Mouse (Mus musculus) neural tube, embryonic 12.5 days (tissue): ENCODE measurements at regions not wholly inside any gene's neighbourhood (a gene's known extent, or its start where the extent isn't known, plus 50 kb on each side); places are given as distances from the start of the nearest gene placed in this dataset.

ENCODE experiments used
- ATAC-seq: fragments of 200-750 bp; cut with Nextera tagmentation; 2 replicates; pipeline ENCODE4 v1.8.0; 2017; ENCODE audit warnings: low read depth, mild to moderate bottlenecking, moderate TSS enrichment, moderate library complexity; ENCODE audit not compliant: low FRiP score
- H3K27ac ChIP-seq: fragments of 300-500 bp; sonication (generic); 2 replicates; pipeline ENCODE4 v1.5.1; 2016
- H3K27me3 ChIP-seq: fragments of 300-500 bp; sonication (generic); replicated peaks from 2 replicates; pipeline ENCODE4 v1.6.1; 2016; ENCODE audit warnings: mild to moderate bottlenecking
- H3K36me3 ChIP-seq: fragments of 300-500 bp; sonication (generic); 2 replicates; pipeline ENCODE4 v1.6.1; 2016; ENCODE audit warnings: mild to moderate bottlenecking
- H3K4me1 ChIP-seq: fragments of 300-500 bp; sonication (generic); 2 replicates; pipeline ENCODE4 v1.6.1; 2016
- H3K4me2 ChIP-seq: fragments of 300-500 bp; sonication (generic); replicated peaks from 2 replicates; pipeline ENCODE4 v1.6.1; 2016; ENCODE audit warnings: mild to moderate bottlenecking
- H3K4me3 ChIP-seq: fragments of 300-500 bp; sonication (generic); 2 replicates; pipeline ENCODE4 v1.5.1; 2016
- H3K9ac ChIP-seq: fragments of 300-500 bp; sonication (generic); 2 replicates; pipeline ENCODE4 v1.6.1; 2016; ENCODE audit warnings: mild to moderate bottlenecking
- H3K9me3 ChIP-seq: fragments of 300-500 bp; sonication (generic); 2 replicates; pipeline ENCODE4 v1.6.1; 2016; ENCODE audit warnings: mild to moderate bottlenecking
- WGBS: fragments of 180-500 bp; shearing (Covaris S2); methylation state at CpG from one replicate; pipeline ENCODE4 v1.1.7; 2016; 5-methylcytosine and 5-hydroxymethylcytosine counted together

DNA sequence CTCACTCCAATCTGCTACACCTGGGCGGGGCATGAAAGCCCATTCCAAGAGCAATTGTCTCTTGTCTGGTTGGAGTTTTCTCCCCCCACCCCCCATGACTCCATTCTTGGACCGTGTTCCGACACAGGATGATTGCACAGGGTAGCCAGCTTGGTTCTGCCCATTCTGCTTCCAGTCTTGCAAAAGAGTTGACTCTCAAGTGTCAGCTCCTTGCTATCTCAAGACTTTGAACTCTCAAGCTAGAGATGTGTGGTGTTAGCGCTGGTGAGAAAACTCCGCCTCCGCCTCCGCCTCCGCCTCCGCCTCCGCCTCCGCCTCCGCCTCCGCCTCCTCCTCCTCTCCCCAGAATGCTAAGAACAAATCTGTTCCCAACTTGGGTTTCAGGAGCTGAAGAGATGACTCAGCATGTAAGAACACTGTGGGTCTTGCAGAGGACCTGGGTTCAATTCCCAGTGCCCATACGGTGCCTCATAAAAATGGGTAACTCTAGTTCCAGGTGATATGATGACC is 135.1 kb downstream of the Bcat1 start:
- ATAC-seq, result no peak

DNA sequence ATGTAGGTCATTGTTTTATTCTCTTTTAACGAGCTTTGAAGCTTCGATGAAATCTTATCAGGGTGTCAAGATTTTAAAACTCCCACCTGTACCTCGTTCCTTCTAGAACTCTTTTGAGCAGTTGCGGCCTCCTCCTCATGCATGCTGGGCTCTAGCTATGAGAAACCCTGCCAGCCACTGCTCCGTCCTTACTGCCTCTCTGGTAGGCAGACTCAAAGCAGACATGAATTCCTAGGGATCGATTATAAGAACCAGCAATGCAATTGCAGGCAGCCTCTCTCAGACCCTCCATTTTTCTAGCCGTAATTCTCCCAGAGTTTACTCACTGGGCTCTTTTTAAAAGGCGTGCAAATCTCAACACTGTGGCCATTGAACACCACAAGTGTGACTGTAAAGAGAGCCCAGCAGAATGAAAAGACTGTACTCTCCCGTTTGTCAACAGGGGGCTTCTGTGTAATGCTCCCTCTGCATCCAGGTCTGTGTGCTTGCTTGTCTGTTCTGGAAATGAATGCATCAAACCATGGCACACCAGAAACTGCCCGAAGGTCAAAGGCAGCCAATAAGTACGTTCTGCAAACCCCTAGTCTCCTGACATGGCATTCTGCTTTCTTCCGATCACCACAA is 137.3 kb downstream of the Bcat1 start:
- no peaks in the 10 kb centered on the region for H3K36me3 ChIP-seq
- no peak overlapping the region for H3K27ac ChIP-seq
- H3K4me2 ChIP-seq, result no peak overlapping the region
- WGBS, result 57% methylated on average over 12 of the region's 12 CpGs
- no peaks in the 10 kb centered on the region for H3K9me3 ChIP-seq
- H3K4me1 ChIP-seq, result 0 out of 2 replicates have a peak, but pooled peaks cover 4% of the 10 kb centered on the region
- H3K4me3 ChIP-seq, result no peak overlapping the region
- peak; percentile 70 for ATAC-seq
- no peaks in the 10 kb centered on the region for H3K27me3 ChIP-seq
- H3K9ac ChIP-seq, result no peak overlapping the region

More for the DNA sequence above, 135.1 kb downstream of the Bcat1 start:
- H3K27me3 ChIP-seq, result no peaks in the 10 kb centered on the region
- no peak overlapping the region for H3K27ac ChIP-seq
- H3K4me3 ChIP-seq, result no peak overlapping the region
- no peak overlapping the region for H3K9ac ChIP-seq
- H3K4me2 ChIP-seq, result no peak overlapping the region
- H3K9me3 ChIP-seq, result no peaks in the 10 kb centered on the region
- WGBS, result 93% methylated on average over 14 of the region's 14 CpGs
- H3K4me1 ChIP-seq, result peaks cover 20% of the 10 kb centered on the region
- H3K36me3 ChIP-seq, result no peaks in the 10 kb centered on the region

DNA sequence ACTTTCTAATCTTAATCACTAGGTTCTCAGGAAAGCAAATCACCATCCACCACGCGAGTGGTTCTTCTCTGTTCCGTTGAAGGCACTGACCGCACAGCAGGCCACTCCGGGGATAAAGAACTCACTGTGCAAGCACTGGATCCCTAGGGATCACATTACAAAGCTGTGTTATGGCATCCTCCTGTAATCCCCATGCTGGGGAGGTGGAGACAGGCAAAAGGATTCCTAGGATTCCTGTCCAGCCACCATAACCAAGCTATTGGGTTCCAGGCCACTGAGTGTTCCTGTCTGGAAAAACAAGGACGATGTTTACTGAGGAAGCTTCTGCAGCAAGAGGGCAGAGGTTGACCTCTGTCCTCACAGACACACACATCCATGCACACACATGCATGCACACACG is 138.8 kb downstream of the Bcat1 start:
- 58% methylated on average over 7 of the region's 7 CpGs for WGBS
- no peak for ATAC-seq
- no peak overlapping the region for H3K9ac ChIP-seq
- no peak overlapping the region for H3K4me2 ChIP-seq
- H3K27me3 ChIP-seq, result no peaks in the 10 kb centered on the region
- H3K4me3 ChIP-seq, result no peak overlapping the region
- peaks cover 6% of the 10 kb centered on the region; the same call in 1 of the 2 replicates for H3K9me3 ChIP-seq
- 0 out of 2 replicates have a peak, but pooled peaks cover 4% of the 10 kb centered on the region for H3K4me1 ChIP-seq
- no peaks in the 10 kb centered on the region for H3K36me3 ChIP-seq
- no peak overlapping the region for H3K27ac ChIP-seq

DNA sequence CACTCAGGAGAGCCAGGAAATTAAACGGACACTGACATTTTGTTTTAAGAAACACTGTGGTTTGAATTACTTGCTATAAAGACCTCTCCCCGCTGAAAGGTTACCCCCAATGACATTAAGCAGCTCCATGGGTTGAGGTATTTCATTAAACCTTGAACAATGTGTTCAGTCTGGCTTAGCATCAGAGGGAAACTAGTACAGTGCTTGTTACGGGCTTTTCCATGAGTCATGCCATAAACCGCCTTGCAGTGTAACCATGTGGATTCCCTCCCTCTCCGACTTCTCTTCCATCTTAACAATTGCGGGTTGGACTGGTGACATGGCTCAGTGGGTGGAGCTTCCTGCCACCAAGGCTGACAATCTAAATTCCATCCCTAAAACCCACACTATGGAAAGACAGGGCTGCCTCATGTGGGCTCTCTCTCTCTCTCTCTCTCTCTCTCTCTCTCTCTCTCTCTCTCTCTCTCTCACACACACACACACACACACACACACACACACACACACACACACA is 142.2 kb downstream of the Bcat1 start:
- Histone ChIP-seq H3K27me3 (no peaks in the 10 kb centered on the region), H3K27ac (no peak overlapping the region), H3K36me3 (no peaks in the 10 kb centered on the region), H3K4me3 (no peak overlapping the region), H3K4me2 (no peak overlapping the region), H3K9me3 (peaks cover 7% of the 10 kb centered on the region; the same call in 1 of the 2 replicates), H3K9ac (no peak overlapping the region), H3K4me1 (0 out of 2 replicates have a peak, but pooled peaks cover 4% of the 10 kb centered on the region)
- no peak for ATAC-seq
- WGBS, result 84% methylated on average over 6 of the region's 6 CpGs

DNA sequence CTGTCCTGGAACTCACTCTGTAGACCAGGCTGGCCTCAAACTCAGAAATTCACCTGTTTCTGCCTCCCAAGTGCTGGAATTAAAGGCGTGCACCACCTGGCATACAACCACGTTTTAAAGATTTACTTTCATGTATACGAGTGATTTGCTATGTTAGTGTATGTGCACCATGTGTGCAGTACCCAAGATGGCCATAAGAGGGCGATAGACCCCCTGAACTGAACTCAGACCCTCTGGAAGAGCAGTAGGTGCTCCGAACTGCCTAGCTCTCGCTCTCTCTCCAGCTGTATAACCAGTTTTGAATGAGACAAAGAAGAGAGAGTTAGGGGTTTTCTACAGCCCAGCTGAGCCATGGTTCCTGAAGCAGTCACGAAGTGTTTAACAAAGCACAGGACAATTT is 143.6 kb downstream of the Bcat1 start:
- Histone ChIP-seq H3K9me3 (peaks cover 7% of the 10 kb centered on the region; the same call in 1 of the 2 replicates), H3K9ac (no peak overlapping the region), H3K4me3 (no peak overlapping the region), H3K4me1 (no peaks in the 10 kb centered on the region), H3K4me2 (no peak overlapping the region), H3K36me3 (no peaks in the 10 kb centered on the region), H3K27me3 (no peaks in the 10 kb centered on the region), H3K27ac (no peak overlapping the region)
- 82% methylated on average over 7 of the region's 7 CpGs for WGBS
- no peak for ATAC-seq

DNA sequence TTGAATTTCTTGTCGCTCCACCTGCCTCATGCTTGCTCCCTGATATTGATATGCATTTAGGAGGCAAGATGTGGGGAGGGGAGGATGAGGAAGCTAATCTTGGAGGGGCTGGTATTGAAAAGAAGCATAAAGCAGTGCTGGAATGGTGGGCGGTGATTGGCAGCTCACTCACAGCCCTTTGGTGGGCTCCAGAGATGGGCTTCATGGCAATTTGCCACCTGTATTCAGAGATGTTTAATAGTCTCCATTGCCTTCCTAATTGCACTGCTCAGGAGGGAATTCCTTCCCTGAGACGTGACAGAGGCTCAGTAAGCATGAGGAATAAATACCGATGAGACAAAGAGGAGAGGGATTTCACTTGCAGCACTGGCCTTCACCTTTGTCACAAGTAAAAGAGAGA is 146.0 kb downstream of the Bcat1 start:
- Histone ChIP-seq H3K27ac (no peak overlapping the region), H3K9ac (no peak overlapping the region), H3K27me3 (no peaks in the 10 kb centered on the region), H3K4me3 (no peak overlapping the region), H3K4me1 (no peaks in the 10 kb centered on the region), H3K36me3 (no peaks in the 10 kb centered on the region), H3K9me3 (peaks cover 7% of the 10 kb centered on the region; the same call in 1 of the 2 replicates), H3K4me2 (no peak overlapping the region)
- WGBS, result 57% methylated on average over 4 of the region's 4 CpGs
- no peak for ATAC-seq

DNA sequence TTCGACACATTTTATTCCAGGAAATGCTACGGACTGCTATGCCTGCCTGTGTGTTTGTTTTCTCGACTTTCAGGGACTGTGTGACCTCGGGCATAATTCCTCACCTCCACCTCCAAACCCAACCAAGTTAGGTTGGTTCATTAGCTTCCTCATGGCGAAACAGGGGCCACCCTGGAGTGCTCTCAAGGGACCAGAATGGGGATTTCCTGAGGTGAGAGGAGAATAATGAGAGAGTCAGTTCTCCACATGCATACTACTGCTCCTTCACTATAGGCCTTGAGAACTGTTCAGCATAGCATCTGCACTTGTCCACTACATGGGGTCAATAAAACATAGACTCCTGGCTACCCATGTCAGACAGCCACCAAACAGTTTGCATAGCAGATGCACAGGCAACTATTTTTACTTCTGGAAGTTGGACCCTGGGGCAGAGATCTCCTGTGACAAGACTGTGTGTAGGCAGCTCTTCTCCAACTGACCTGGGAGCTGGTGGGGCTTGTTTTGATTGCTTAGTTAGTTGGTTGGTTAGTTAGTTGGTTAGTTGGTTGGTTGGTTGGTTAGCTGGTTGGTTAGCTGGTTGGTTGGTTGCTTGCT is 146.6 kb downstream of the Bcat1 start:
- Histone ChIP-seq H3K9ac (no peak overlapping the region), H3K27ac (no peak overlapping the region), H3K27me3 (no peaks in the 10 kb centered on the region), H3K4me2 (no peak overlapping the region), H3K4me3 (no peak overlapping the region), H3K9me3 (peaks cover 7% of the 10 kb centered on the region; the same call in 1 of the 2 replicates), H3K36me3 (no peaks in the 10 kb centered on the region), H3K4me1 (no peaks in the 10 kb centered on the region)
- WGBS, result 85% methylated on average over 5 of the region's 5 CpGs
- no peak for ATAC-seq

DNA sequence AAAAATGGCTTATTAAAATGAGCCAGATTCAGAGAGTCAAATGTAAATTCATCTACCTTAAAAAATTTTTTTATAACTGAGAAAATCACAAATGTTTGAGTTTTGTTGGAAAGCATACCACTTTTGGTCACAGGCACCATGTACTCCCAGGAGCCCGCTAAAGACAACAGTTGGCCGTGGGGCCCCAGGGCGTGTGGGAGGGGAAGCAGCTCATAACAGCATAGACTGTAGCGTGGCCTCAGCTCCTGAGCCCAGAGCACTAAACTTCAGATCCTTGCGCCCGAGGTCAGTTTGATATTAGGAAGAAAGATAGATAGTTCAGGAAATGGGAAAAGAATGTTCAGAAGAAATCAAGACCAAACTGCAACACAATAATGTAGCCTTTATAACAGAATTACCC is 145.8 kb upstream of the Sox5 start:
- no peak overlapping the region for H3K4me2 ChIP-seq
- H3K27ac ChIP-seq, result no peak overlapping the region
- H3K36me3 ChIP-seq, result no peaks in the 10 kb centered on the region
- no peaks in the 10 kb centered on the region for H3K27me3 ChIP-seq
- no peaks in the 10 kb centered on the region for H3K4me1 ChIP-seq
- no peak overlapping the region for H3K4me3 ChIP-seq
- H3K9ac ChIP-seq, result no peak overlapping the region
- 73% methylated on average over 6 of the region's 6 CpGs for WGBS
- no peak for ATAC-seq
- peaks cover 4% of the 10 kb centered on the region; the same call in 1 of the 2 replicates for H3K9me3 ChIP-seq

DNA sequence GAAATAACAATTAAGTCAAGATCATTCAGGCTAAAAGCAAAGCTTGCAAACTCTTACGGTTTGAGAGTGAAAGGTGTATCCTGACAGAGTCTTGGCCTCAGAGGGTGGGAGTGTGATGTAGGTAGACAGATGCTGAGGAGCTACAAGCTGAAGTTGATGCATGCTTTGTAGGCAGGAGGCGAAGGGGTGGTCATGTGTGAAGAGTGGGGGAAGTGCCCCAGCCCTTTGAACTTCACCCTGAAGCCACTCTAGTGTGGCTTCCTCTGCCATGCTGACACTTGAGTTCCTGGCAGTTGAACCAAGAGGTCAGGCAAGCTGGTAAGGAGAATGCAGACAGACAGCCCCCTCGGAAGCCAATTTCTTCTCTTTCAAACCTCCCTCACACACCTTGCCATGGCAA is 141.0 kb upstream of the Sox5 start:
- Histone ChIP-seq H3K4me1 (no peaks in the 10 kb centered on the region), H3K4me2 (no peak overlapping the region), H3K9me3 (no peaks in the 10 kb centered on the region), H3K27me3 (no peaks in the 10 kb centered on the region), H3K36me3 (no peaks in the 10 kb centered on the region), H3K4me3 (no peak overlapping the region), H3K27ac (no peak overlapping the region), H3K9ac (no peak overlapping the region)
- 89% methylated on average over 3 of the region's 3 CpGs for WGBS
- ATAC-seq, result no peak

DNA sequence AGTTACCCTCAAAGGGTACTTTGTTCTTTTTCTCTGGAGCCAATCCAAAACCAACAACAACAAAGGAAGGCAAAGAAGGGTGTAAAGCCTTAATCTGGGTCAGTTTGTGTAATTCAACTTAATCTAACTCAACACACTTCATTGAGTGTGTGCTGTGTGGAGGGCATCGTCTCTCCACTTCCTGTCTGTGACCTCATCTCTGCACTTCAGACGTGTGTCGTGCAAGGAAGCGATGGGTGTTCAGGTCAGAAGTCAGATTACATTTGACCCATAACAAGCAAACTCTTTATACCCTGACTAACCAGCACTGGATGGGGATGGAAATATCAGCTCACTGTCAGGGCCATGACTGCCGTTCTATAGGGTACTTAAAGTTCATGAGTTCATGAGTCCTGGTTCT is 138.0 kb upstream of the Sox5 start:
- no peak overlapping the region for H3K27ac ChIP-seq
- no peaks in the 10 kb centered on the region for H3K9me3 ChIP-seq
- H3K4me3 ChIP-seq, result no peak overlapping the region
- no peak overlapping the region for H3K4me2 ChIP-seq
- 54% methylated on average over 5 of the region's 5 CpGs for WGBS
- no peaks in the 10 kb centered on the region for H3K4me1 ChIP-seq
- no peaks in the 10 kb centered on the region for H3K27me3 ChIP-seq
- H3K9ac ChIP-seq, result no peak overlapping the region
- no peak for ATAC-seq
- no peaks in the 10 kb centered on the region for H3K36me3 ChIP-seq

DNA sequence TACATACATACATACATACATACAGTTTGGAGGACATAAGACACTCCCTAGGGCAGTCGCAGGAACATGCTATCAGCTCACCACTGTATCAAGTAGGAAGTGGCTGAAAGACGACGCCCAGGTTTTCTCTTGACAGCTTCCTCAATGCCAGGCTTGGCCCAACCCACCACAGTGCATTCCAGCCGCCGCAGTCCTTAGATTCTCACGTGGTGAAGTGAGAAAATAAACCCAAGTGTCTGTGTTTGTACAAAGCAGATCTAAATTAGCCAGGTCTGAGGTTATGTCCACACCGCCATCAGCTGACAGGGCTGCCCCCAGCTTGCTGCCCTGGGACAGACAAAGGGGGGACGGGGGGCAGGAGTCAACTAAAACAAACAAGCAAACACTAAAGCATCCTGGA is 135.4 kb upstream of the Sox5 start:
- no peak overlapping the region for H3K4me3 ChIP-seq
- H3K9ac ChIP-seq, result no peak overlapping the region
- 59% methylated on average over 8 of the region's 8 CpGs for WGBS
- no peak for ATAC-seq
- H3K4me1 ChIP-seq, result no peaks in the 10 kb centered on the region
- H3K4me2 ChIP-seq, result no peak overlapping the region
- H3K9me3 ChIP-seq, result no peaks in the 10 kb centered on the region
- H3K27ac ChIP-seq, result no peak overlapping the region
- no peaks in the 10 kb centered on the region for H3K36me3 ChIP-seq
- no peaks in the 10 kb centered on the region for H3K27me3 ChIP-seq

DNA sequence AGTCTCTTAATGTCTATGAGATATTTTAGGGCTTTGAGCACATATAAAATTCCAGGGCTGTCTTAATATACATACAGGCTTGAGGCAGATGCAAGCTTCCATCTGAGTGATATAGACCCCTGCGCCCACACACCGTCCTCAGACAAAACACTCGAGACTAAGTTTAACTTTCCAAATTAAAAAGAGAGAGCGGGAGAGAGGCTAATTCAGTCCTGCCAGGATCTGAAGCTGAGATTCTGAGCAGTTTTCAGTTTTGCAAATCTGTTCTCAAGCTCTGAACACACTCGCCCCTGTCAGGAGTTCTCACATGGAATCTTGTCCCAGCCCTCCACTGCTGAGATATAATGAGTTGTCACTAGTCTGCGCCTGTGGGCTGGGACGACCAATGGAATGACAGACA is 130.0 kb upstream of the Sox5 start:
- Histone ChIP-seq H3K27ac (no peak overlapping the region), H3K27me3 (no peaks in the 10 kb centered on the region), H3K36me3 (no peaks in the 10 kb centered on the region), H3K4me1 (no peaks in the 10 kb centered on the region), H3K9me3 (0 out of 2 replicates have a peak, but pooled peaks cover 3% of the 10 kb centered on the region), H3K9ac (no peak overlapping the region), H3K4me2 (no peak overlapping the region), H3K4me3 (no peak overlapping the region)
- 83% methylated on average over 7 of the region's 7 CpGs for WGBS
- no peak for ATAC-seq
